9 mouse cellular contexts compared by ENCODE assay signal in genomic region chr2:150558568-150558967, GRCm38 (mm10). TPM values are rescaled to one million over a fixed set of nuclear protein-coding genes. Genes with fewer than 3 reads are reported as not detected.
DNase-seq lines count a peak whose midpoint lies in the region; ATAC-seq and TF ChIP-seq lines count a peak whose summit lies in the region.
"Had no signal": no experiment of that assay in that cellular context is flagged by ENCODE, and none has a peak within 500 bp of the region (broad histone marks: within the 10 kb centered on the region; RNA-seq: fewer than 3 reads in every experiment).

No protein-coding gene starts in this region.

- peak; percentile 93 for ATAC-seq in frontal cortex, adult (ENCODE audit: low TSS enrichment)
- ATAC-seq in heart, postnatal 0 days (ENCODE audit: insufficient read depth, low read depth): no peak

- no peak for TF ChIP-seq EP300 in heart, postnatal 0 days (IDR thresholded peaks at IDR 0.05; ENCODE audit: low read depth)

- WGBS in heart, postnatal 0 days: 32% methylated on average over 3 of the region's 3 CpGs

- H3K4me2 ChIP-seq in heart, postnatal 0 days (ENCODE audit: low read depth, low read length): no peak overlapping the region

- H3K27me3 ChIP-seq in heart, postnatal 0 days (ENCODE audit: control insufficient read depth, insufficient read depth, low read length): no peaks in the 10 kb centered on the region

- H3K9ac ChIP-seq in heart, postnatal 0 days (replicated peaks; ENCODE audit: low read depth, low read length): no peak overlapping the region

- no peak overlapping the region for H3K27ac ChIP-seq in heart, postnatal 0 days (ENCODE audit: low read depth)

- no peak for DNase-seq in frontal cortex, postnatal 14 days (ENCODE audit: low spot score in 2 of 2)
- peak; percentile 42 to 53 for DNase-seq in right cerebral cortex, postnatal 10 days (ENCODE audit: low spot score in 2 of 2)
- DNase-seq in right cerebral cortex, postnatal 25 days: no peak
- no peak for DNase-seq in heart, postnatal 0 days (ENCODE audit: low spot score)
- DNase-seq in lung, postnatal 14 days: peak; percentile 24
- peak; percentile 55 for DNase-seq in thymus, postnatal 4 days
- DNase-seq in urinary bladder, postnatal 10 days (ENCODE audit: low spot score): no peak

- peak; percentile 53 for TF ChIP-seq CTCF in heart, postnatal 0 days (IDR thresholded peaks at IDR 0.05; ENCODE audit: low read depth)

- H3K4me1 ChIP-seq in heart, postnatal 0 days (ENCODE audit: control insufficient read depth, insufficient read depth): no peaks in the 10 kb centered on the region

- H3K4me3 ChIP-seq in heart, postnatal 0 days (ENCODE audit: low read depth, low read length): no peak overlapping the region

- no peaks in the 10 kb centered on the region for H3K36me3 ChIP-seq in heart, postnatal 0 days (replicated peaks; ENCODE audit: control insufficient read depth, insufficient read depth, low read length)

- no peaks in the 10 kb centered on the region for H3K9me3 ChIP-seq in heart, postnatal 0 days (replicated peaks; ENCODE audit: control insufficient read depth, low read length)

RNA-seq across cellular contexts. Expression of gene Cst7, which starts 11.6 kb away (rescaled TPM):
- not detected in 2 replicates for total RNA-seq in heart, postnatal 0 days (2014; rRNA removed; ENCODE audit: low replicate concordance)
- 0.12 and 0.16 TPM in 2 replicates for polyA plus RNA-seq in heart, postnatal 0 days (2015; fragmentation: Nextera tagmentation; extraction: Ambion mirVana)
- total RNA-seq: adrenal gland, postnatal 36 days had no signal

RNA-seq across cellular contexts. Expression of gene Apmap, which starts 49.8 kb away (rescaled TPM):
- 8.5 and 14.4 TPM in 2 replicates for total RNA-seq in heart, postnatal 0 days (2014; rRNA removed; ENCODE audit: low replicate concordance)
- polyA plus RNA-seq in heart, postnatal 0 days (2015; fragmentation: Nextera tagmentation; extraction: Ambion mirVana): 19.0 and 19.8 TPM in 2 replicates

Comparison
In these comparisons a context has a peak if more than half of its experiments do, and no peak if none do; other contexts are left out.
1. DNase-seq: peak in right cerebral cortex, postnatal 10 days (2 of 2), lung, postnatal 14 days (single experiment) and thymus, postnatal 4 days (single experiment); none in frontal cortex, postnatal 14 days (0 of 2), right cerebral cortex, postnatal 25 days (single experiment), heart, postnatal 0 days (single experiment) and urinary bladder, postnatal 10 days (single experiment).